Mouse (Mus musculus) ES-Bruce4 (cell line): Measurements from ENCODE around the gene Heatr6. TPM values are rescaled to one million over a fixed set of nuclear protein-coding genes. Genes with fewer than 3 reads are reported as not detected.

Source experiments
- H3K27ac ChIP-seq: 2 replicates; pipeline ENCODE4 v1.5.1; 2012; ENCODE audit warnings: low read length, inconsistent platforms; ENCODE audit not compliant: insufficient read depth
- H3K27me3 ChIP-seq: 2 replicates; pipeline ENCODE4 v1.6.1; 2012; ENCODE audit warnings: mild to moderate bottlenecking, low read length, inconsistent platforms; ENCODE audit not compliant: control insufficient read depth, poor library complexity, insufficient read depth, severe bottlenecking
- H3K36me3 ChIP-seq: 2 replicates; pipeline ENCODE4 v1.6.1; 2012; ENCODE audit warnings: inconsistent platforms, mild to moderate bottlenecking, low read length, moderate library complexity; ENCODE audit not compliant: control insufficient read depth, poor library complexity, insufficient read depth, severe bottlenecking
- H3K4me1 ChIP-seq: one replicate; pipeline ENCODE4 v1.8.1; 2011; ENCODE audit warnings: low read length; ENCODE audit not compliant: control insufficient read depth, insufficient read depth
- H3K4me3 ChIP-seq: 2 replicates; pipeline ENCODE4 v1.5.1; 2011; ENCODE audit warnings: low read depth, mild to moderate bottlenecking, low read length
- H3K9ac ChIP-seq: 2 replicates; pipeline ENCODE4 v1.6.1; 2012; ENCODE audit warnings: low read depth, mild to moderate bottlenecking, inconsistent platforms; ENCODE audit not compliant: poor library complexity, severe bottlenecking
- H3K9me3 ChIP-seq: replicated peaks from 2 replicates; pipeline ENCODE4 v1.6.1; 2012; ENCODE audit warnings: mild to moderate bottlenecking, low read length, inconsistent platforms; ENCODE audit not compliant: control insufficient read depth, poor library complexity, insufficient read depth, severe bottlenecking
- CTCF ChIP-seq: IDR thresholded peaks from one replicate; pipeline ENCODE4 v1.8.1; 2011; ENCODE audit warnings: low read depth, low read length
- EP300 ChIP-seq: IDR thresholded peaks from 2 replicates; pipeline ENCODE4 v1.6.1; 2011; ENCODE audit warnings: low read depth, low read length; ENCODE audit not compliant: insufficient read depth
- POLR2A ChIP-seq: IDR thresholded peaks from one replicate; pipeline ENCODE4 v1.8.1; 2011; ENCODE audit warnings: low read length; ENCODE audit not compliant: insufficient read depth
- polyA plus RNA-seq: library from polyadenylated mRNA; stranded (reverse); fragments of >200 nt; gene quantifications from 2 replicates; pipeline ENCODE4 v1.2.4, GENCODE M21; 2011; ENCODE audit warnings: low read depth; ENCODE audit not compliant: missing spikeins, insufficient read depth, insufficient read length

The Heatr6 gene
- polyA plus RNA-seq, 1 experiment, result 20.7 TPM

DNA sequence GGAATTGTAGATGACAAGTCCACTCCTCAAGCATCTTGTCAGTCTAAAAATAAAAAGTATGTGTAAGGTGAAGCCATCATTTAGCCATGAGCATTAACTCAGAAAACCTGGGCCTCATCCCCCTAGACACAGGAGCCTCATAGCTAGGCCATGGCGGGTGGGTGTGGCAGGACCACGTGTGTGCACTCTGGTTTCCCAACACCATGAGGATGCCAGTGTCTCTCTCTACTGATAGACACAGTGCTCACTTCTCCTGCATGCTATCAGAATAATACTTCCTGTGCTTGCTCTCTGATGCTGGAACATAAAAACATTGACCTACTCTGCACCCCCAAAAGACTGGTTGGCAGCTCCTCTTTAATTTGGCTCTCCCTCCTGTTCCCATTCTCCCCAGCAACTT lies 17.6 kb upstream of the Heatr6 start:
- Histone ChIP-seq H3K27ac (no peak overlapping the region), H3K9ac (no peak overlapping the region), H3K9me3 (no peaks in the 10 kb centered on the region), H3K36me3 (no peaks in the 10 kb centered on the region), H3K4me3 (no peak overlapping the region), H3K27me3 (no peaks in the 10 kb centered on the region), H3K4me1 (no peaks in the 10 kb centered on the region)
- TF ChIP-seq POLR2A, result no peak
- no peak for TF ChIP-seq CTCF
- TF ChIP-seq EP300, result no peak

DNA sequence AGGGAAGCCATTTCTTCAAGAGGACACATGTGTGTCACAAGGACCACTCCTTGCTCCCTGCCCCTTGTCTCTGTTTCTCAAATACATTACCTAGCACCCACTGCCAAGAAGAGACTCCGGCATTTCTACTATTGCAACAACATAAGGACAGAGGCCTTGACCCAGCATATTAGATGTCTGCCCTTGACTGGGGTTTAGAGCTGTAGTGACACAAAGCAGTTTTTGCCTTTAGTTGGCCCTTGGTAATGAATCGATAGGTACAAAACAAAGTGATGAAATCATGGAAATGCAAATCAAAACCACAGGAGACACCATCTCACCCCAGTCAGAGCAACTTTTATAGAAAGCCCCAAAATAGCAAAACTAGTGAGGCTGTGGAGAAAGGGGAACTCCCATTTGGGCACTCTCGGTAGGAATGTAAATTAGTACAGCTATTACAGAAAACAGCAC lies 16.4 kb upstream of the Heatr6 start:
- H3K27ac ChIP-seq, result no peak overlapping the region
- H3K4me3 ChIP-seq, result no peak overlapping the region
- H3K9ac ChIP-seq, result no peak overlapping the region
- H3K9me3 ChIP-seq, result no peaks in the 10 kb centered on the region
- H3K36me3 ChIP-seq, result no peaks in the 10 kb centered on the region
- TF ChIP-seq CTCF, result no peak
- H3K4me1 ChIP-seq, result no peaks in the 10 kb centered on the region
- H3K27me3 ChIP-seq, result no peaks in the 10 kb centered on the region

DNA sequence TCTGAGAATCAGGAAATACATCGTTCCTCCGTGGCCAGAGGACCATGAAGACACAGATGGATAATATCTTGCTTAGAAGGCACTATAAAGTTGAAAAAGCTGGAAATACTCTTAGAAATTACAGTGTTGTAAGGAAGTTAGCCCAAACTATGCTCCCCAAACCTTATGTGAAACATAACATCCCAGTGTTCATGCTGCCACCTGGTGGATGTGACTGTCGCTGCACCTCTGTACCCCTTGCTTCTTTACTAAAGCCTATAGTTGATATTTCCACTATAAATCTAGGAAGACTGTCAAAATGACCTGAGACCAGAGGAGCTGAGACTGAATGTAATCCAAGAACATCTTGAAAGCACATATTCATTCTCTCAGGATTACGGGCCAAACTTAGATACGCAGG lies 14.3 kb upstream of the Heatr6 start:
- Histone ChIP-seq H3K9me3 (no peaks in the 10 kb centered on the region), H3K27me3 (no peaks in the 10 kb centered on the region), H3K9ac (no peak overlapping the region), H3K36me3 (no peaks in the 10 kb centered on the region), H3K4me3 (no peak overlapping the region), H3K27ac (no peak overlapping the region), H3K4me1 (no peaks in the 10 kb centered on the region)
- TF ChIP-seq EP300, result no peak
- no peak for TF ChIP-seq POLR2A
- peak; percentile 54 for TF ChIP-seq CTCF

GRCm38 (mm10) chr11:83740443-83740991 lies 13.0 kb upstream of the Heatr6 start:
- no peak overlapping the region for H3K9ac ChIP-seq
- no peaks in the 10 kb centered on the region for H3K36me3 ChIP-seq
- H3K27ac ChIP-seq, result no peak overlapping the region
- no peaks in the 10 kb centered on the region for H3K27me3 ChIP-seq
- no peak overlapping the region for H3K4me3 ChIP-seq
- H3K4me1 ChIP-seq, result no peaks in the 10 kb centered on the region
- TF ChIP-seq POLR2A, result no peak
- TF ChIP-seq EP300, result no peak
- no peak for TF ChIP-seq CTCF
- H3K9me3 ChIP-seq, result no peaks in the 10 kb centered on the region

DNA sequence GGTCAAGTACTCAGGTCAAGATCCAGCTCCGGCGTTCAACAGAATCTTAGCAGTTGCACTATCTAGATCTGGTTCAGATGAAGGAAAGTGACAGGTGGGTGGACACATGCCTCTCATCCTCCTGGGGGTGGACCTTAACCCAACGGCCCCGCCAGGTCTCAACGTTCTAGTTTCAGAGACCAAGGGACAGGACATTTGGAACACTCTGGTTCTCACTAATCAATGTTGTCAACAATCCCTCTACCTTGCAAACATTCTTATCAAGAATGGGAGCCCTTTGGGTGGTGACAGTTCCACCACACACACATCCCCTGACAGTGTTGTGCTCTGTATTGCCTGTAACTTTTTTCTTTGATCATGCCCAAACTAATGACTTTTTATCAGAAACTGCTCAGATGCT lies 11.7 kb upstream of the Heatr6 start:
- H3K27me3 ChIP-seq, result no peaks in the 10 kb centered on the region
- H3K4me1 ChIP-seq, result no peaks in the 10 kb centered on the region
- no peak overlapping the region for H3K9ac ChIP-seq
- H3K9me3 ChIP-seq, result no peaks in the 10 kb centered on the region
- H3K27ac ChIP-seq, result no peak overlapping the region
- H3K4me3 ChIP-seq, result no peak overlapping the region
- TF ChIP-seq POLR2A (no peak), CTCF (no peak), EP300 (no peak)
- no peaks in the 10 kb centered on the region for H3K36me3 ChIP-seq

DNA sequence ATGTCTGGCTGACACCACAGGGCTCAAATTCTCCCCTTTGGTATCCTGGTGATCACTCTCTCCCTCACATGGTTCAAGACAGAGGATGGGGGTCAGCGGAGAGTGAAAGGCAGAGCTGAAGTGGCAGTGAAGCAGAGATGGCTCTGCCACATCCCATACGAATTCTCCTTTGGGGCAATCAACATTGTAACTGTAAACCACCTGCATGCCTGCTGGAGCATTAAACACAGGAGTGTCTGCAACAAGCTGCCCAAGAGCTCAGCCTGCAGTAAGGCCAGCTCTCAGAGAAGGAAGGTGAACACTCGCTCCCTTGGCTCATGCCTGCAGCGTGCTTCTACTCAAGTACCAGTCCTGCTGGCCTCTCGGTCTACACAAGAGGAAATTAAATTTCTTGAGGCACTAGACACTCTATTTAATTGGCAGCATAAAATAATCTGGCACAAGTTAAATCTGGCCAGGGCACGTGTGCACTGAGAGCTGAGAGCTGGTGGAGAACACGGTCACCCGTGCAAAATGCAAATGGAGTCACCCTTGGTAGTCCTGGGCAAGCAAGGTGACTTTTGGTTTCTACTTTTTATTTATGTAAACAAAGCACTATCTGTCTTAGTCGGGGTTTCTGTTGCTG lies 10.7 kb upstream of the Heatr6 start:
- TF ChIP-seq POLR2A, result no peak
- TF ChIP-seq EP300, result no peak
- TF ChIP-seq CTCF, result no peak
- H3K27me3 ChIP-seq, result no peaks in the 10 kb centered on the region

More for the DNA sequence above, 10.7 kb upstream of the Heatr6 start:
- H3K27ac ChIP-seq, result no peak overlapping the region
- no peak overlapping the region for H3K4me3 ChIP-seq
- no peaks in the 10 kb centered on the region for H3K9me3 ChIP-seq
- H3K9ac ChIP-seq, result no peak overlapping the region
- H3K36me3 ChIP-seq, result no peaks in the 10 kb centered on the region
- no peaks in the 10 kb centered on the region for H3K4me1 ChIP-seq
